Mouse (Mus musculus): ENCODE measurements at regions not wholly inside any gene's neighbourhood (a gene's known extent, or its start where the extent isn't known, plus 50 kb on each side); places are given as distances from the start of the nearest gene placed in this dataset.

- no peak for DNase-seq (ENCODE audit: low spot score)
Observed at GRCm38 (mm10) chr9:61509591-61510191, 137.5 kb downstream of the Tle3 start.

GRCm38 (mm10) chr9:61509091-61509490, 136.9 kb downstream of the Tle3 start:
- no peak for DNase-seq (ENCODE audit: low spot score)

- no peak for DNase-seq (ENCODE audit: low spot score)
Observed at GRCm38 (mm10) chr9:61500851-61501250, 128.7 kb downstream of the Tle3 start.

- DNase-seq (ENCODE audit: low spot score): no peak
Observed at GRCm38 (mm10) chr9:61492896-61493295, 120.7 kb downstream of the Tle3 start.

GRCm38 (mm10) chr9:61491131-61491712, 119.1 kb downstream of the Tle3 start:
- DNase-seq (ENCODE audit: low spot score): no peak

GRCm38 (mm10) chr9:61489983-61490382, 117.8 kb downstream of the Tle3 start:
- DNase-seq (ENCODE audit: low spot score): no peak

- no peak for DNase-seq (ENCODE audit: low spot score)
Observed at GRCm38 (mm10) chr9:61489147-61489546, 117.0 kb downstream of the Tle3 start.

GRCm38 (mm10) chr9:61487824-61488223, 115.7 kb downstream of the Tle3 start:
- no peak for DNase-seq (ENCODE audit: low spot score)

GRCm38 (mm10) chr9:61487146-61487545, 115.0 kb downstream of the Tle3 start:
- no peak for DNase-seq (ENCODE audit: low spot score)

GRCm38 (mm10) chr9:61484391-61484790, 112.2 kb downstream of the Tle3 start:
- DNase-seq (ENCODE audit: low spot score): no peak

- no peak for DNase-seq (ENCODE audit: low spot score)
Observed at GRCm38 (mm10) chr9:61479626-61480025, 107.5 kb downstream of the Tle3 start.

GRCm38 (mm10) chr9:61478862-61479261, 106.7 kb downstream of the Tle3 start:
- no peak for DNase-seq (ENCODE audit: low spot score)

GRCm38 (mm10) chr9:61476351-61476750, 104.2 kb downstream of the Tle3 start:
- DNase-seq (ENCODE audit: low spot score): no peak

GRCm38 (mm10) chr9:61470815-61471505, 98.8 kb downstream of the Tle3 start:
- no peak for DNase-seq (ENCODE audit: low spot score)

- DNase-seq (ENCODE audit: low spot score): no peak
Observed at GRCm38 (mm10) chr9:61468897-61469509, 96.8 kb downstream of the Tle3 start.

GRCm38 (mm10) chr9:61468368-61468848, 96.2 kb downstream of the Tle3 start:
- no peak for DNase-seq (ENCODE audit: low spot score)
